Mouse (Mus musculus) testis, adult 2 months (tissue): ENCODE measurements around the gene Nepn.

Source experiments
- CTCF ChIP-seq: fragments of 200-500 bp; IDR thresholded peaks from 2 replicates; pipeline ENCODE4 v1.5.1; 2012; ENCODE audit warnings: low read depth, mild to moderate bottlenecking, inconsistent platforms, low read length, moderate library complexity; ENCODE audit not compliant: control insufficient read depth, insufficient read depth, insufficient replicate concordance
- POLR2A ChIP-seq: fragments of 200-500 bp; IDR thresholded peaks from 2 replicates; pipeline ENCODE4 v1.6.1; 2012; ENCODE audit warnings: low read depth, mild to moderate bottlenecking, inconsistent platforms, low read length, moderate library complexity; ENCODE audit not compliant: control insufficient read depth

DNA sequence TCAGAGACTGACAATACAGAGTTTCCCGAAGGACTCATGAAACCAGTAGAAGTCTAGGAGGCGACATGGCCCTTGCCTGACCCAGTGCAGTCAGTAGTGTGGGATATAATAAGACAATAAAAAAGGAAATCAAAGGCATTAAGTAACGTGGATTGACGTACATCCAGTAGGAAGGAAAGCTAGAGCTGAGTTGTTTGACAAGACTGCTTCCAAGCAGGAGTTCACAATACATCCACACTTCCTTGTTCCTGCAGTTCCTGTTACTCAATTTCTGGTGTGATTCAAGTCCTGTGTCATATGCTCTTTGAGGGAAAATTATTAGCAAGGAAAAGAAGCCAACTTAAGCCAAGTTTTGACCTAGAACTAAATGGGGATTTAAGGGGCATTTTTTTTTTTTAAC lies 30.6 kb downstream of the Nepn start:
- no peak for TF ChIP-seq CTCF
- TF ChIP-seq POLR2A = no peak
